Mouse (Mus musculus) ES-E14 (cell line): ENCODE data around the gene S1pr4.

Source experiments
- HCFC1 ChIP-seq: IDR thresholded peaks from 2 replicates; pipeline ENCODE4 v1.6.1; 2012; ENCODE audit warnings: low read length, inconsistent platforms, borderline replicate concordance; ENCODE audit not compliant: insufficient read depth
- MAFK ChIP-seq: IDR thresholded peaks from 2 replicates; pipeline ENCODE4 v1.6.1; 2014; ENCODE audit warnings: mild to moderate bottlenecking, low read depth, low read length, inconsistent platforms; ENCODE audit not compliant: insufficient read depth

DNA sequence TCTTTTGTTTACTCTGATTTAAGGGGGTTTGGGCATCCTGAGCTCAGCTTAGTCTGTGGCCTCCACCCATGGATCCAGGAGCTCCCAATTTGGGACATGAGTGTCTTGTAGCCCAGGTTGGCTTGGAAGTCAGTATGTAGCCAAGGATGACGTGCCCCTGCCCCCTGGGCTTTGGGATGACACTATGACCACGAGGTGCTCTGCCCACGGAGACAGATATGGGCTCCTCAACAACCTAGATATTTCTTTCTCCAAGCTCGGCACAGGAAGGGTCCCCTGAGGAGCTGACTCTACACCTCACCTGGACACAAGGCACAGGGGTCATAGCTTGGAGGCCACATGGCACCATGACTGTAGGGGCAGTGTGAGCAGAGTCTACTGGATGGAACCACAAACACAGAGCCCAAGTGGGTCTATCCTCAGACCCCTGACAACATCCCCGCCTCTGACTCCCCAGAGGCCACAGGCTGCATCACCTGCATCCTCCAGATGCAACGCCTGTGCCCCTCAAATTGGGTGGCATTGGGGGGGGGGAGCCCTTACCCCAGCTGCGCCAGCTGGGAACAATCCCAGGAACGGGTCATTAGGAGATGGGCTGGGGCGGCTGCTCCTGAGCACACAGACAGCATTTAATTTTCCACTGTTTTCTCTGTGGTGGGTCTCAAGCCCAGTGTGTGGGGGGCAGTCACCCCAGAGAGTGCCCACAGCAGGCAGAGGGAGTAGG, 49.1 kb downstream of the S1pr4 start:
- TF ChIP-seq MAFK (no peak), HCFC1 (no peak)
